Mouse (Mus musculus): Measurements from ENCODE around the gene Cyp2d11.

DNA sequence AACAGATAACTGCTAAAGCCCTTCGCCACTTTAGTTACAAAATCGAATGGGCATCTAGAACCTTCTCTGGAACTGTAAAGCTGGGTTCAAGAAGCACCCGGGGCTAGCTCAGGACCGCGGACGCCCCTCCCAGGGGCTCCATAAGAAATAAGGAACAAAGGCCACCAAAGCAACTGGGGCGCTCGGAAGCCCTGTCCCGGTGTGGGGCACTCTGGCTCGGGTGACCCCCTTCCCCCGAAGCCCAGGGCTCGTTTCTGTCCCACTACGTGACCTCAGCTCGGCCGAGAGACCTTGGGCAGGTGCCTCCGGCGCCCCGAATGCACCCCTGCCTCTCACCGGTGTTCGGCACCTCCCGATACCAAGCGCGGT is 40.1 kb downstream of the Cyp2d11 start:
- TF ChIP-seq CTCF (IDR thresholded peaks at IDR 0.05; ENCODE audit: borderline replicate concordance, insufficient read depth, low read depth, low read length), result no peak
- no peak for TF ChIP-seq POLR2A (IDR thresholded peaks at IDR 0.05; ENCODE audit: borderline replicate concordance, insufficient read depth, low read length)
